Mouse (Mus musculus): ENCODE results near the gene Myl3. TPM values are rescaled to one million over a fixed set of nuclear protein-coding genes. Genes with fewer than 3 reads are reported as not detected.

Gene Myl3
- polyA plus RNA-seq, 1 experiment from 2014 or later: not detected

GRCm38 (mm10) chr9:110803294-110803693 is 61.6 kb downstream of the Myl3 start:
- no peak overlapping the region for H3K9ac ChIP-seq (ENCODE audit: low read depth, low read length)
- TF ChIP-seq CTCF (IDR thresholded peaks at IDR 0.05; ENCODE audit: low read depth): no peak
- no peaks in the 10 kb centered on the region for H3K36me3 ChIP-seq (ENCODE audit: control insufficient read depth, insufficient read depth)
- no peaks in the 10 kb centered on the region for H3K27me3 ChIP-seq (replicated peaks; ENCODE audit: control insufficient read depth, insufficient read depth, low read length)
- H3K4me1 ChIP-seq (replicated peaks; ENCODE audit: control insufficient read depth, insufficient read depth, low read length): no peaks in the 10 kb centered on the region
- H3K4me3 ChIP-seq (ENCODE audit: low read depth, low read length): no peak overlapping the region
- H3K9me3 ChIP-seq (ENCODE audit: control insufficient read depth): no peaks in the 10 kb centered on the region
- no peak overlapping the region for H3K27ac ChIP-seq (ENCODE audit: low read depth, low read length)
- 69% methylated on average over 4 of the region's 4 CpGs for WGBS
- ATAC-seq: no peak
- no peak overlapping the region for H3K4me2 ChIP-seq (replicated peaks; ENCODE audit: low read depth)

- ATAC-seq: no peak
- 58% methylated on average over 4 of the region's 4 CpGs for WGBS
These were observed 68.4 kb downstream of the Myl3 start for GRCm38 (mm10) chr9:110810051-110810450.

GRCm38 (mm10) chr9:110813789-110814188 is 72.1 kb downstream of the Myl3 start, which contains the start of gene Prss44:
TSS of gene Prss44 (plus strand) at chr9:110813994.
- H3K4me1 ChIP-seq (replicated peaks; ENCODE audit: control insufficient read depth, insufficient read depth, low read length): no peaks in the 10 kb centered on the region
- no peak within 1 kb of the TSS for H3K27ac ChIP-seq (ENCODE audit: low read depth, low read length)
- H3K36me3 ChIP-seq (ENCODE audit: control insufficient read depth, insufficient read depth): no peaks in the 10 kb centered on the region
- no peak within 1 kb of the TSS for H3K9ac ChIP-seq (ENCODE audit: low read depth, low read length)
- no peak for TF ChIP-seq CTCF (IDR thresholded peaks at IDR 0.05; ENCODE audit: low read depth)
- 62% methylated on average over 18 of the region's 18 CpGs for WGBS
- H3K27me3 ChIP-seq (replicated peaks; ENCODE audit: control insufficient read depth, insufficient read depth, low read length): no peaks in the 10 kb centered on the region
- H3K9me3 ChIP-seq (ENCODE audit: control insufficient read depth): no peaks in the 10 kb centered on the region
- H3K4me3 ChIP-seq (ENCODE audit: low read depth, low read length): no peak within 1 kb of the TSS
- ATAC-seq: no peak
- no peak within 1 kb of the TSS for H3K4me2 ChIP-seq (replicated peaks; ENCODE audit: low read depth)

More at GRCm38 (mm10) chr9:110810051-110810450, 68.4 kb downstream of the Myl3 start:
- no peaks in the 10 kb centered on the region for H3K9me3 ChIP-seq (ENCODE audit: control insufficient read depth)
- H3K4me2 ChIP-seq (replicated peaks; ENCODE audit: low read depth): no peak overlapping the region
- H3K9ac ChIP-seq (ENCODE audit: low read depth, low read length): no peak overlapping the region
- no peaks in the 10 kb centered on the region for H3K36me3 ChIP-seq (ENCODE audit: control insufficient read depth, insufficient read depth)
- H3K27ac ChIP-seq (ENCODE audit: low read depth, low read length): no peak overlapping the region
- H3K27me3 ChIP-seq (replicated peaks; ENCODE audit: control insufficient read depth, insufficient read depth, low read length): no peaks in the 10 kb centered on the region
- no peak overlapping the region for H3K4me3 ChIP-seq (ENCODE audit: low read depth, low read length)
- TF ChIP-seq CTCF (IDR thresholded peaks at IDR 0.05; ENCODE audit: low read depth): no peak
- no peaks in the 10 kb centered on the region for H3K4me1 ChIP-seq (replicated peaks; ENCODE audit: control insufficient read depth, insufficient read depth, low read length)

Other genes starting within 250 kb of the Myl3 start
- 12.4 and 15.7 TPM in 2 replicates for gene Setd2, start 209.3 kb upstream of the Myl3 start, polyA plus RNA-seq (2015; fragmentation: Nextera tagmentation; extraction: Ambion mirVana)
- 39.4 and 41.8 TPM in 2 replicates for gene Nradd, start 117.4 kb upstream of the Myl3 start, polyA plus RNA-seq (2015; fragmentation: Nextera tagmentation; extraction: Ambion mirVana)
- gene Nbeal2, start 87.7 kb upstream of the Myl3 start, polyA plus RNA-seq (2015; fragmentation: Nextera tagmentation; extraction: Ambion mirVana): 1.0 and 1.3 TPM in 2 replicates
- 122 and 124 TPM in 2 replicates for gene Ccdc12, start 85.4 kb upstream of the Myl3 start, polyA plus RNA-seq (2015; fragmentation: Nextera tagmentation; extraction: Ambion mirVana)
- gene Pth1r, start 5.3 kb downstream of the Myl3 start, polyA plus RNA-seq (2015; fragmentation: Nextera tagmentation; extraction: Ambion mirVana): 8.9 and 9.1 TPM in 2 replicates
- gene Prss42, start 56.3 kb downstream of the Myl3 start, polyA plus RNA-seq (2015; fragmentation: Nextera tagmentation; extraction: Ambion mirVana): not detected in 2 replicates
- not detected in 2 replicates for gene Prss44, start 72.1 kb downstream of the Myl3 start, polyA plus RNA-seq (2015; fragmentation: Nextera tagmentation; extraction: Ambion mirVana)
- gene Prss43, start 84.8 kb downstream of the Myl3 start, polyA plus RNA-seq (2015; fragmentation: Nextera tagmentation; extraction: Ambion mirVana): not detected in 2 replicates
- not detected in 2 replicates for gene Prss45, start 92.7 kb downstream of the Myl3 start, polyA plus RNA-seq (2015; fragmentation: Nextera tagmentation; extraction: Ambion mirVana)
- not detected in 2 replicates for gene Prss46, start 102.6 kb downstream of the Myl3 start, polyA plus RNA-seq (2015; fragmentation: Nextera tagmentation; extraction: Ambion mirVana)
- gene Prss50, start 116.1 kb downstream of the Myl3 start, polyA plus RNA-seq (2015; fragmentation: Nextera tagmentation; extraction: Ambion mirVana): 0.31 and 0.35 TPM in 2 replicates
- 7.6 and 8.3 TPM in 2 replicates for gene Als2cl, start 138.0 kb downstream of the Myl3 start, polyA plus RNA-seq (2015; fragmentation: Nextera tagmentation; extraction: Ambion mirVana)
- 10.0 and 11.2 TPM in 2 replicates for gene Tmie, start 138.3 kb downstream of the Myl3 start, polyA plus RNA-seq (2015; fragmentation: Nextera tagmentation; extraction: Ambion mirVana)
- not detected in 2 replicates for gene Fam240a, start 175.0 kb downstream of the Myl3 start, polyA plus RNA-seq (2015; fragmentation: Nextera tagmentation; extraction: Ambion mirVana)
- gene Tdgf1, start 204.3 kb downstream of the Myl3 start, polyA plus RNA-seq (2015; fragmentation: Nextera tagmentation; extraction: Ambion mirVana): 0.08 TPM in 1 of 2 replicates, not detected in the other
- 0.23 and 0.46 TPM in 2 replicates for gene Lrrc2, start 209.7 kb downstream of the Myl3 start, polyA plus RNA-seq (2015; fragmentation: Nextera tagmentation; extraction: Ambion mirVana)
- 0.10 and 0.17 TPM in 2 replicates for gene Rtp3, start 248.7 kb downstream of the Myl3 start, polyA plus RNA-seq (2015; fragmentation: Nextera tagmentation; extraction: Ambion mirVana)